Mouse (Mus musculus) lung, adult 2 months (tissue): ENCODE data around the gene Prss44.

Source experiments
- CTCF ChIP-seq: fragments of 200-500 bp; IDR thresholded peaks from 2 replicates; pipeline ENCODE4 v1.5.1; 2011; ENCODE audit warnings: mild to moderate bottlenecking, low read length, control low read depth; ENCODE audit not compliant: insufficient read depth
- POLR2A ChIP-seq: fragments of 200-500 bp; IDR thresholded peaks from 2 replicates; pipeline ENCODE4 v1.6.1; 2011; ENCODE audit warnings: low read depth, mild to moderate bottlenecking, control low read depth, low read length, borderline replicate concordance; ENCODE audit errors: extremely low read depth

GRCm38 (mm10) chr9:110790462-110790861 is 23.3 kb upstream of the Prss44 start:
- TF ChIP-seq POLR2A (no peak), CTCF (no peak)
